Mouse (Mus musculus) hindbrain, embryonic 11.5 days (tissue): ENCODE results near the gene Arpin. TPM values are rescaled to one million over a fixed set of nuclear protein-coding genes. Genes with fewer than 3 reads are reported as not detected.

Source experiments
- ATAC-seq: fragments of 200-750 bp; cut with Nextera tagmentation; 2 replicates; pipeline ENCODE4 v1.8.0; 2017; ENCODE audit warnings: mild to moderate bottlenecking, moderate TSS enrichment, moderate library complexity; ENCODE audit not compliant: low FRiP score
- DNase-seq: peaks from one replicate; pipeline ENCODE4 v3.0.0-alpha.2; 2015; ENCODE audit warnings: low spot score
- H3K27ac ChIP-seq: fragments of 300-500 bp; sonication (generic); 2 replicates; pipeline ENCODE4 v1.5.1; 2014; ENCODE audit warnings: mild to moderate bottlenecking, low read depth, low read length
- H3K27me3 ChIP-seq: fragments of 300-500 bp; sonication (generic); 2 replicates; pipeline ENCODE4 v1.6.1; 2014; ENCODE audit warnings: mild to moderate bottlenecking, low read length, moderate library complexity, mixed read lengths; ENCODE audit not compliant: control insufficient read depth, insufficient read depth
- H3K36me3 ChIP-seq: fragments of 300-500 bp; sonication (generic); 2 replicates; pipeline ENCODE4 v1.6.1; 2014; ENCODE audit warnings: mild to moderate bottlenecking, low read length, moderate library complexity, mixed read lengths; ENCODE audit not compliant: control insufficient read depth, insufficient read depth
- H3K4me1 ChIP-seq: fragments of 300-500 bp; sonication (generic); replicated peaks from 2 replicates; pipeline ENCODE4 v1.6.1; 2014; ENCODE audit warnings: low read length, mixed read lengths; ENCODE audit not compliant: control insufficient read depth, insufficient read depth
- H3K4me2 ChIP-seq: fragments of 300-500 bp; sonication (generic); replicated peaks from 2 replicates; pipeline ENCODE4 v1.6.1; 2014; ENCODE audit warnings: mild to moderate bottlenecking, low read depth, low read length
- H3K4me3 ChIP-seq: fragments of 300-500 bp; sonication (generic); 2 replicates; pipeline ENCODE4 v1.5.1; 2014; ENCODE audit warnings: low read depth, low read length
- H3K9ac ChIP-seq: fragments of 300-500 bp; sonication (generic); 2 replicates; pipeline ENCODE4 v1.6.1; 2014; ENCODE audit warnings: low read depth, low read length
- H3K9me3 ChIP-seq: fragments of 300-500 bp; sonication (generic); 2 replicates; pipeline ENCODE4 v1.6.1; 2016; ENCODE audit warnings: low read length; ENCODE audit not compliant: control insufficient read depth
- WGBS: fragments of 180-500 bp; shearing (Covaris S2); extraction: QIAGEN DNeasy Blood & Tissue Kit; methylation state at CpG from one replicate; pipeline ENCODE4 v1.1.7; 2014; 5-methylcytosine and 5-hydroxymethylcytosine counted together
- polyA plus RNA-seq: library from polyadenylated mRNA; unstranded; fragments of >200 nt; fragmentation: Nextera tagmentation; extraction: Ambion mirVana; gene quantifications from 2 replicates; pipeline ENCODE4 v1.2.1, GENCODE M21; 2014

The Arpin gene
- polyA plus RNA-seq, 1 experiment from 2014 or later, result 22.5 TPM

GRCm38 (mm10) chr7:79950236-79950635, 15.1 kb upstream of the Arpin start:
- Histone ChIP-seq H3K9me3 (no peaks in the 10 kb centered on the region), H3K27me3 (no peaks in the 10 kb centered on the region), H3K4me2 (no peak overlapping the region), H3K27ac (no peak overlapping the region), H3K4me3 (no peak overlapping the region), H3K9ac (no peak overlapping the region), H3K36me3 (no peaks in the 10 kb centered on the region), H3K4me1 (no peaks in the 10 kb centered on the region)
- ATAC-seq (no peak), DNase-seq (no peak)
- 85% methylated on average over 6 of the region's 6 CpGs for WGBS

DNA sequence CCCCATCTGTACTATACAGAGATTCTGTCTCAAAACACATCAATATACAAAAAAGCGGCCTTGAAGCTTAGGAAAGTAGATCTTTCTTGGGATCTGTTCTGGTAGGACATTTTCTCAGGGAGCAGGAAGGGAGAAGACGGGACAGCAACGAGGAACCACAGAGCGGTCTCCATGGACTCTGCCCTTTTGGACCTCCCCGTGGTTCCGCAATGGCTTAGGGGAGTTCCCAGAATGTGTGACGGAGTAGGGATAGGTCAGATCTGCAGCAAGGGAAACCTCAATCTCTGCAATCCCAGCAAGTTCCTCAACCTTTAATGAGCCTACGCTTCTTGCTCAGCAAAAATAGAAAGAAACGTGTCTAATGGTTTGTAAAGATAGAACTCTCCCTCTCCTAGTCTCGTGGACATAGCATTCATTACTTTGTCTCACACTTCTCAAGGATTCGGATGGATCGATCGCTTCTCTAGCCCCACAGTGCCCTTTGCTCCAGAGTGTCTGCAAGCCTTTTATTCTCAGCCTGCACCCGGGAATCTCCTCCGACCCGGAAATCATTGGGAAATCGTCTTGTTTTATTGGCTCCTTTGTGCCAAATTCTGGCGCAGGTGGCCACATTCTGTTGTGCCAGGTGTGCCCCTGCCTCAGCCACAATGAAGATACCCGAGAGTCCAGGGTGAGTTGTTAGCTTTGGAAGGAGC, 499 bp upstream of the Arpin start:
- peaks cover 7% of the 10 kb centered on the region for H3K4me1 ChIP-seq
- no peaks in the 10 kb centered on the region for H3K27me3 ChIP-seq
- no peak for DNase-seq
- no peaks in the 10 kb centered on the region for H3K36me3 ChIP-seq
- peak; percentile 28; the same call in 1 of the 2 replicates for ATAC-seq
- peak overlapping the region; percentile 60; the same call in 1 of the 2 replicates for H3K27ac ChIP-seq
- H3K4me2 ChIP-seq, result peak overlapping the region; percentile 70
- peak overlapping the region; percentile 77 for H3K9ac ChIP-seq
- WGBS, result 9% methylated on average over 19 of the region's 19 CpGs
- H3K9me3 ChIP-seq, result no peaks in the 10 kb centered on the region
- H3K4me3 ChIP-seq, result peak overlapping the region; percentile 55

GRCm38 (mm10) chr7:79934461-79934860, 698 bp downstream of the Arpin start:
- ATAC-seq (peak; percentile 36; the same call in 1 of the 2 replicates), DNase-seq (peak; percentile 18)
- Histone ChIP-seq H3K4me1 (peaks cover 7% of the 10 kb centered on the region), H3K36me3 (no peaks in the 10 kb centered on the region), H3K9ac (peak overlapping the region; percentile 77), H3K27me3 (no peaks in the 10 kb centered on the region), H3K9me3 (no peaks in the 10 kb centered on the region), H3K27ac (peak overlapping the region; percentile 60; the same call in 1 of the 2 replicates), H3K4me3 (peak overlapping the region; percentile 55), H3K4me2 (peak overlapping the region; percentile 70)
- WGBS, result 46% methylated on average over 5 of the region's 5 CpGs

DNA sequence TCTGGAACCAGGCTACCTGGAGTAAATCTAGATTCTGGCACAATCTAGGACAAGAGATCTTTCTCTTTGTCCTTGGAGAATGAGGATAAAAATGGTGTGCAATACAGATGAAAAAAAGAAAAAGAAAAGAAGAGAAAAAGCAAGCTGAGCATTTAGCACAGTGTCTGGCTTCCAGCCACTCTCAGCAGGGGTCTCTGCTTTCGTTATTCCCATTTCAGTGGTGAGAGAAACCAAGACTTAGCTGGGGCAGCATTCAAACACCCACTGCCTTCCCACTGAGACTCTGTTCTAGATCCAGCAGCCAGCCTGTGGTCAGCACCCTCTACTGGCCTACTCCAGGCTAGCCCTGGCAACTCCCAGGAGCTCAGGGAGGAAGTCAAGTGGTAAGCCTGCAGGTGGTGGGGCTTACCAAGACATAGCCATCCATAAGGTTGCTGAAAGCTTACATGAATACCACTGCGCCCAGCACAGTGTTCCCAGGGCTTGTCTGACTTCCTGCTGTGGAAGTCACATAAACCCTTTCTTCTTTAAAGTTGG, 6.6 kb downstream of the Arpin start:
- Histone ChIP-seq H3K9me3 (no peaks in the 10 kb centered on the region), H3K4me3 (no peak overlapping the region), H3K9ac (no peak overlapping the region), H3K4me1 (no peaks in the 10 kb centered on the region), H3K27ac (no peak overlapping the region), H3K36me3 (peaks cover 2% of the 10 kb centered on the region; the same call in 1 of the 2 replicates), H3K4me2 (no peak overlapping the region), H3K27me3 (no peaks in the 10 kb centered on the region)
- 69% methylated on average over 2 of the region's 2 CpGs for WGBS
- ATAC-seq (no peak), DNase-seq (no peak)

- peak within 1 kb of the TSS; percentile 48; the same call in 1 of the 2 replicates for H3K27ac ChIP-seq
- under 1% methylated on average over 34 of the region's 34 CpGs for WGBS
- DNase-seq, result peak; percentile 92
These were observed 14.7 kb downstream of the Arpin start, which contains the start of gene Ap3s2 for GRCm38 (mm10) chr7:79920344-79920983. Gene Ap3s2 (minus strand): TSS chr7:79920649.

GRCm38 (mm10) chr7:79914556-79914955, 20.6 kb downstream of the Arpin start:
- H3K27ac ChIP-seq, result no peak overlapping the region
- 0 out of 2 replicates have a peak, but pooled peaks cover 4% of the 10 kb centered on the region for H3K36me3 ChIP-seq
- no peak overlapping the region for H3K9ac ChIP-seq
- no peaks in the 10 kb centered on the region for H3K9me3 ChIP-seq
- ATAC-seq, result no peak
- peak; percentile 42 for DNase-seq
- H3K4me3 ChIP-seq, result no peak overlapping the region
- H3K4me2 ChIP-seq, result no peak overlapping the region
- no peaks in the 10 kb centered on the region for H3K4me1 ChIP-seq
- WGBS, result 80% methylated on average over 3 of the region's 3 CpGs
- no peaks in the 10 kb centered on the region for H3K27me3 ChIP-seq

More at GRCm38 (mm10) chr7:79920344-79920983, 14.7 kb downstream of the Arpin start, which contains the start of gene Ap3s2:
- no peaks in the 10 kb centered on the region for H3K27me3 ChIP-seq
- H3K4me1 ChIP-seq, result 0 out of 2 replicates have a peak, but pooled peaks cover 2% of the 10 kb centered on the region
- H3K4me2 ChIP-seq, result peak within 1 kb of the TSS; percentile 68
- H3K4me3 ChIP-seq, result peak within 1 kb of the TSS; percentile 82
- no peaks in the 10 kb centered on the region for H3K9me3 ChIP-seq
- ATAC-seq, result peak; percentile 94
- H3K36me3 ChIP-seq, result no peaks in the 10 kb centered on the region
- H3K9ac ChIP-seq, result peak within 1 kb of the TSS; percentile 74

- H3K36me3 ChIP-seq, result no peaks in the 10 kb centered on the region
- no peak overlapping the region for H3K27ac ChIP-seq
- WGBS, result 83% methylated on average over 2 of the region's 2 CpGs
These were observed 27.8 kb downstream of the Arpin start for GRCm38 (mm10) chr7:79907356-79907755.

GRCm38 (mm10) chr7:79906914-79907313, 28.2 kb downstream of the Arpin start:
- no peak overlapping the region for H3K9ac ChIP-seq
- no peaks in the 10 kb centered on the region for H3K4me1 ChIP-seq
- 96% methylated on average over 3 of the region's 3 CpGs for WGBS
- H3K4me2 ChIP-seq, result no peak overlapping the region
- ATAC-seq (no peak), DNase-seq (no peak)
- H3K4me3 ChIP-seq, result no peak overlapping the region
- no peak overlapping the region for H3K27ac ChIP-seq
- H3K36me3 ChIP-seq, result no peaks in the 10 kb centered on the region
- H3K9me3 ChIP-seq, result no peaks in the 10 kb centered on the region
- no peaks in the 10 kb centered on the region for H3K27me3 ChIP-seq

More at GRCm38 (mm10) chr7:79907356-79907755, 27.8 kb downstream of the Arpin start:
- Histone ChIP-seq H3K27me3 (no peaks in the 10 kb centered on the region), H3K4me1 (no peaks in the 10 kb centered on the region), H3K9ac (no peak overlapping the region), H3K4me2 (no peak overlapping the region), H3K9me3 (no peaks in the 10 kb centered on the region), H3K4me3 (no peak overlapping the region)
- ATAC-seq (no peak), DNase-seq (no peak)
